Mouse (Mus musculus) testis, adult 2 months (tissue): ENCODE measurements around the gene Soga1.

Source experiments
- CTCF ChIP-seq: fragments of 200-500 bp; IDR thresholded peaks from 2 replicates; pipeline ENCODE4 v1.5.1; 2012; ENCODE audit warnings: low read depth, mild to moderate bottlenecking, inconsistent platforms, low read length, moderate library complexity; ENCODE audit not compliant: control insufficient read depth, insufficient read depth, insufficient replicate concordance
- POLR2A ChIP-seq: fragments of 200-500 bp; IDR thresholded peaks from 2 replicates; pipeline ENCODE4 v1.6.1; 2012; ENCODE audit warnings: low read depth, mild to moderate bottlenecking, inconsistent platforms, low read length, moderate library complexity; ENCODE audit not compliant: control insufficient read depth

DNA sequence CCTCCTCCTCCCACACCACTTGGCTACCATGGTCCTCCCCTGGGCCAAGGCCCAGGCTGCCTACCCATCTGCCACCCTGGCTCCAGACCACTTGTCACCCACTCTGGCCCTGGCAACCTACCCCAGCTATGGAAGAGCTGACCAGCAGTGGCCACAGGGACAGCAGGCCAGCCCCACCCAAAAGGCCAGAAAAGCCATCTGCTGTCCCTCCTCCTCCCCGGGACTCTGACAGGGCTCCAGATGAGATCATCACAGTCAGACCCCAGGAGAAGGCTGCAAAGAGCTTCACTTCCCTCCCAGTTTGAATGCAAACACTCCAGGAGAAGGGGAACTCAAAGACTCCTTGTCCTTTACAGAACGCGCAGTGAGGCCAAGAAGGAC is 9.7 kb downstream of the Soga1 start:
- no peak for TF ChIP-seq CTCF
- no peak for TF ChIP-seq POLR2A
